Mouse (Mus musculus) ovary, adult 18-20 months (tissue): ENCODE measurements at regions not wholly inside any gene's neighbourhood (a gene's known extent, or its start where the extent isn't known, plus 50 kb on each side); places are given as distances from the start of the nearest gene placed in this dataset.
"Not testable (repeated sequence)": the region's sequence is repeated elsewhere in the genome, so short reads cannot be mapped to it uniquely, and the experiment has no call there.

Experiments
- DNase-seq: peaks from one replicate; pipeline ENCODE4 v3.0.0; 2022; ENCODE audit warnings: low spot score, mixed read lengths

GRCm38 (mm10) chr15:92997933-92998332 is 277.0 kb downstream of the Gxylt1 start:
- no peak for DNase-seq

GRCm38 (mm10) chr15:92994191-92994671 is 280.7 kb downstream of the Gxylt1 start:
- DNase-seq, result no peak

- DNase-seq, result no peak
Observed at GRCm38 (mm10) chr15:92993538-92994190, 281.3 kb downstream of the Gxylt1 start.

GRCm38 (mm10) chr15:92975774-92976173 is 299.2 kb downstream of the Gxylt1 start:
- DNase-seq, result no peak

- DNase-seq, result no peak
Observed at GRCm38 (mm10) chr15:92974931-92975330, 300.0 kb downstream of the Gxylt1 start.

- DNase-seq, result no peak
Observed at GRCm38 (mm10) chr15:92973651-92974229, 301.2 kb downstream of the Gxylt1 start.

- no peak for DNase-seq
Observed at GRCm38 (mm10) chr15:92965556-92965955, 309.4 kb downstream of the Gxylt1 start.

GRCm38 (mm10) chr15:92964901-92965300 is 310.1 kb downstream of the Gxylt1 start:
- no peak for DNase-seq

GRCm38 (mm10) chr15:92964131-92964530 is 310.8 kb downstream of the Gxylt1 start:
- DNase-seq, result no peak

- not testable (repeated sequence) for DNase-seq
Observed at GRCm38 (mm10) chr15:92950912-92951311, 324.1 kb downstream of the Gxylt1 start.

- no peak for DNase-seq
Observed at GRCm38 (mm10) chr15:92946216-92946615, 328.8 kb downstream of the Gxylt1 start.

- no peak for DNase-seq
Observed at GRCm38 (mm10) chr15:92903821-92904220, 371.2 kb downstream of the Gxylt1 start.

GRCm38 (mm10) chr15:92897277-92897676 is 377.7 kb downstream of the Gxylt1 start:
- no peak for DNase-seq

GRCm38 (mm10) chr15:92895836-92896235 is 379.1 kb downstream of the Gxylt1 start:
- no peak for DNase-seq

- DNase-seq, result no peak
Observed at GRCm38 (mm10) chr15:92876438-92876837, 398.5 kb downstream of the Gxylt1 start.

GRCm38 (mm10) chr15:92864106-92864505 is 410.9 kb downstream of the Gxylt1 start:
- DNase-seq, result no peak

GRCm38 (mm10) chr15:92850854-92851253 is 424.1 kb downstream of the Gxylt1 start:
- no peak for DNase-seq

- no peak for DNase-seq
Observed at GRCm38 (mm10) chr15:92840035-92840434, 434.9 kb downstream of the Gxylt1 start.

GRCm38 (mm10) chr15:92839611-92840010 is 435.4 kb downstream of the Gxylt1 start:
- DNase-seq, result no peak

- no peak for DNase-seq
Observed at GRCm38 (mm10) chr15:92826136-92826535, 429.5 kb downstream of the Pdzrn4 start.
